Mouse (Mus musculus) heart, postnatal 4 days (tissue): ENCODE measurements around the gene Rxra. TPM values are rescaled to one million over a fixed set of nuclear protein-coding genes. Genes with fewer than 3 reads are reported as not detected.
A peak's percentile ranks its signal among the peaks of the same experiment; 100 is the strongest.

ENCODE experiments used
- DNase-seq: peaks from one replicate; pipeline ENCODE4 v3.0.0; 2021
- total RNA-seq, 2 experiments: library from RNA; stranded (reverse); gene quantifications; 2 replicates each; pipeline ENCODE4 v1.2.3; 2021

The Rxra gene
- total RNA-seq, 2 experiments from 2014 or later: 39.0 to 43.2 TPM

- no peak for DNase-seq
Observed at GRCm38 (mm10) chr2:27702904-27703666, 26.8 kb downstream of the Rxra start.

GRCm38 (mm10) chr2:27703852-27704640 lies 27.8 kb downstream of the Rxra start:
- peak; percentile 47 for DNase-seq

- no peak for DNase-seq
Observed at GRCm38 (mm10) chr2:27704641-27705040, 28.4 kb downstream of the Rxra start.

GRCm38 (mm10) chr2:27710871-27711382 lies 34.7 kb downstream of the Rxra start:
- DNase-seq: peak; percentile 47

- no peak for DNase-seq
Observed at GRCm38 (mm10) chr2:27712626-27713025, 36.4 kb downstream of the Rxra start.

GRCm38 (mm10) chr2:27713378-27713777 lies 37.1 kb downstream of the Rxra start:
- DNase-seq: no peak

- no peak for DNase-seq
Observed at GRCm38 (mm10) chr2:27714131-27714530, 37.9 kb downstream of the Rxra start.

- DNase-seq: no peak
Observed at GRCm38 (mm10) chr2:27715221-27715620, 39.0 kb downstream of the Rxra start.

- no peak for DNase-seq
Observed at GRCm38 (mm10) chr2:27716339-27716738, 40.1 kb downstream of the Rxra start.

GRCm38 (mm10) chr2:27718191-27718590 lies 42.0 kb downstream of the Rxra start:
- peak; percentile 85 for DNase-seq

- peak; percentile 33 for DNase-seq
Observed at GRCm38 (mm10) chr2:27719601-27720000, 43.4 kb downstream of the Rxra start.

GRCm38 (mm10) chr2:27721611-27722010 lies 45.4 kb downstream of the Rxra start:
- DNase-seq: no peak

- no peak for DNase-seq
Observed at GRCm38 (mm10) chr2:27724729-27725316, 48.6 kb downstream of the Rxra start.

GRCm38 (mm10) chr2:27727994-27728854 lies 52.0 kb downstream of the Rxra start:
- no peak for DNase-seq

- no peak for DNase-seq
Observed at GRCm38 (mm10) chr2:27729009-27729408, 52.8 kb downstream of the Rxra start.

- peak; percentile 68 for DNase-seq
Observed at GRCm38 (mm10) chr2:27730002-27730905, 54.0 kb downstream of the Rxra start.

GRCm38 (mm10) chr2:27733021-27733420 lies 56.8 kb downstream of the Rxra start:
- DNase-seq: no peak

- DNase-seq: peak; percentile 40
Observed at GRCm38 (mm10) chr2:27734328-27734727, 58.1 kb downstream of the Rxra start.

GRCm38 (mm10) chr2:27734800-27735199 lies 58.6 kb downstream of the Rxra start:
- DNase-seq: no peak

- no peak for DNase-seq
Observed at GRCm38 (mm10) chr2:27736802-27737201, 60.6 kb downstream of the Rxra start.

- DNase-seq: no peak
Observed at GRCm38 (mm10) chr2:27738396-27738795, 62.2 kb downstream of the Rxra start.
